Mouse (Mus musculus) layer of hippocampus, adult 9-11 months (tissue): ENCODE measurements around the gene Mrps10.

Experiments used
- DNase-seq: peaks from one replicate; pipeline ENCODE4 v3.0.0; 2022

Gene Mrps10

GRCm38 (mm10) chr17:47368401-47369086 lies at the start of gene Mrps10:
TSS of gene Mrps10 (plus strand) at chr17:47368887.
- peak; percentile 90 for DNase-seq

GRCm38 (mm10) chr17:47318972-47319625 lies 49.6 kb upstream of the Mrps10 start:
- no peak for DNase-seq

- no peak for DNase-seq
Observed at GRCm38 (mm10) chr17:47319761-47320160, 48.9 kb upstream of the Mrps10 start.

GRCm38 (mm10) chr17:47322128-47322990 lies 46.3 kb upstream of the Mrps10 start:
- DNase-seq = no peak

GRCm38 (mm10) chr17:47322991-47323295 lies 45.7 kb upstream of the Mrps10 start:
- DNase-seq = no peak

GRCm38 (mm10) chr17:47327559-47327958 lies 41.1 kb upstream of the Mrps10 start:
- DNase-seq = no peak

- DNase-seq = no peak
Observed at GRCm38 (mm10) chr17:47327969-47328368, 40.7 kb upstream of the Mrps10 start.

- DNase-seq = no peak
Observed at GRCm38 (mm10) chr17:47328552-47329343, 39.9 kb upstream of the Mrps10 start.

GRCm38 (mm10) chr17:47330616-47331015 lies 38.1 kb upstream of the Mrps10 start:
- DNase-seq = no peak

- DNase-seq = peak; percentile 35
Observed at GRCm38 (mm10) chr17:47332001-47332611, 36.6 kb upstream of the Mrps10 start.

GRCm38 (mm10) chr17:47332664-47333063 lies 36.0 kb upstream of the Mrps10 start:
- peak; percentile 35 for DNase-seq

- no peak for DNase-seq
Observed at GRCm38 (mm10) chr17:47333409-47333808, 35.3 kb upstream of the Mrps10 start.

- DNase-seq = no peak
Observed at GRCm38 (mm10) chr17:47343121-47343520, 25.6 kb upstream of the Mrps10 start.

- DNase-seq = no peak
Observed at GRCm38 (mm10) chr17:47349721-47350319, 18.9 kb upstream of the Mrps10 start.

- peak; percentile 24 for DNase-seq
Observed at GRCm38 (mm10) chr17:47359964-47360363, 8.7 kb upstream of the Mrps10 start.

GRCm38 (mm10) chr17:47361343-47361742 lies 7.3 kb upstream of the Mrps10 start:
- DNase-seq = no peak

- DNase-seq = no peak
Observed at GRCm38 (mm10) chr17:47369087-47369443, 378 bp downstream of the Mrps10 start.

GRCm38 (mm10) chr17:47371451-47371850 lies 2.8 kb downstream of the Mrps10 start:
- peak; percentile 49 for DNase-seq

- DNase-seq = no peak
Observed at GRCm38 (mm10) chr17:47373991-47374390, 5.3 kb downstream of the Mrps10 start.

GRCm38 (mm10) chr17:47376779-47377280 lies 8.1 kb downstream of the Mrps10 start:
- no peak for DNase-seq

- no peak for DNase-seq
Observed at GRCm38 (mm10) chr17:47378133-47378532, 9.4 kb downstream of the Mrps10 start.

GRCm38 (mm10) chr17:47381917-47382316 lies 13.2 kb downstream of the Mrps10 start:
- no peak for DNase-seq
